Mouse (Mus musculus): ENCODE data around the gene Vim. TPM values are rescaled to one million over a fixed set of nuclear protein-coding genes. Genes with fewer than 3 reads are reported as not detected.
"Not testable (repeated sequence)": the region's sequence is repeated elsewhere in the genome, so short reads cannot be mapped to it uniquely, and the experiment has no call there.

Vim gene
- polyA plus RNA-seq, 1 experiment from 2014 or later = 240 TPM

- H3K27ac ChIP-seq = no peak overlapping the region
- DNase-seq (ENCODE audit: low spot score) = no peak
- peaks cover 7% of the 10 kb centered on the region; the same call in 1 of the 2 replicates for H3K4me1 ChIP-seq
Measured at GRCm38 (mm10) chr2:13603093-13603492, 29.4 kb downstream of the Vim start.

GRCm38 (mm10) chr2:13603636-13604035 is 29.9 kb downstream of the Vim start:
- 68% methylated on average over 5 of the region's 5 CpGs for WGBS
- not testable (repeated sequence) for H3K4me3 ChIP-seq; H3K27ac ChIP-seq; DNase-seq (ENCODE audit: low spot score); H3K36me3 ChIP-seq; H3K27me3 ChIP-seq (ENCODE audit: low read depth, poor library complexity, severe bottlenecking); H3K4me1 ChIP-seq; H3K9me3 ChIP-seq (replicated peaks)

More at GRCm38 (mm10) chr2:13603093-13603492, 29.4 kb downstream of the Vim start:
- Histone ChIP-seq H3K27me3 (ENCODE audit: low read depth, poor library complexity, severe bottlenecking) (no peaks in the 10 kb centered on the region), H3K4me3 (no peak overlapping the region), H3K36me3 (no peaks in the 10 kb centered on the region), H3K9me3 (replicated peaks) (no peaks in the 10 kb centered on the region)

- no peaks in the 10 kb centered on the region for H3K9me3 ChIP-seq (replicated peaks)
- no peak overlapping the region for H3K4me3 ChIP-seq
- no peak overlapping the region for H3K27ac ChIP-seq
- H3K4me1 ChIP-seq = peaks cover 15% of the 10 kb centered on the region
- DNase-seq (ENCODE audit: low spot score) = peak; percentile 34
- no peaks in the 10 kb centered on the region for H3K27me3 ChIP-seq (ENCODE audit: low read depth, poor library complexity, severe bottlenecking)
- 77% methylated on average over 7 of the region's 7 CpGs for WGBS
- H3K36me3 ChIP-seq = no peaks in the 10 kb centered on the region
Measured at GRCm38 (mm10) chr2:13630136-13630832, 56.6 kb downstream of the Vim start.

Other genes with a start within 250 kb of the Vim start
- gene Cubn, start 82.1 kb upstream of the Vim start, polyA plus RNA-seq (2016; fragmentation: Nextera tagmentation; extraction: Ambion mirVana) = 0.05 TPM in 2 replicates
- 7.7 and 8.2 TPM in 2 replicates for gene Trdmt1, start 29.3 kb upstream of the Vim start, polyA plus RNA-seq (2016; fragmentation: Nextera tagmentation; extraction: Ambion mirVana)
- gene St8sia6, start 220.1 kb downstream of the Vim start, polyA plus RNA-seq (2016; fragmentation: Nextera tagmentation; extraction: Ambion mirVana) = 0.88 and 1.7 TPM in 2 replicates

Measured in limb, embryonic 10.5 days (tissue).